Mouse (Mus musculus) heart, embryonic 12.5 days (tissue): Measurements from ENCODE around the gene Thsd4. TPM values are rescaled to one million over a fixed set of nuclear protein-coding genes. Genes with fewer than 3 reads are reported as not detected.

Source experiments
- ATAC-seq: fragments of 200-750 bp; cut with Nextera tagmentation; 2 replicates; pipeline ENCODE4 v1.8.0; 2017; ENCODE audit warnings: moderate TSS enrichment, moderate library complexity; ENCODE audit not compliant: insufficient number of reproducible peaks, low FRiP score
- H3K27ac ChIP-seq: fragments of 300-500 bp; sonication (generic); 2 replicates; pipeline ENCODE4 v1.5.1; 2016; ENCODE audit warnings: mild to moderate bottlenecking, moderate library complexity; ENCODE audit not compliant: poor library complexity, severe bottlenecking
- H3K27me3 ChIP-seq: fragments of 300-500 bp; sonication (generic); replicated peaks from 2 replicates; pipeline ENCODE4 v1.6.1; 2016; ENCODE audit warnings: mild to moderate bottlenecking, moderate library complexity
- H3K36me3 ChIP-seq: fragments of 300-500 bp; sonication (generic); 2 replicates; pipeline ENCODE4 v1.6.1; 2016; ENCODE audit warnings: mild to moderate bottlenecking, moderate library complexity
- H3K4me1 ChIP-seq: fragments of 300-500 bp; sonication (generic); replicated peaks from 2 replicates; pipeline ENCODE4 v1.6.1; 2016; ENCODE audit warnings: mild to moderate bottlenecking
- H3K4me2 ChIP-seq: fragments of 300-500 bp; sonication (generic); 2 replicates; pipeline ENCODE4 v1.6.1; 2016; ENCODE audit warnings: mild to moderate bottlenecking, moderate library complexity
- H3K4me3 ChIP-seq: fragments of 300-500 bp; sonication (generic); 2 replicates; pipeline ENCODE4 v1.5.1; 2016; ENCODE audit warnings: mild to moderate bottlenecking
- H3K9ac ChIP-seq: fragments of 300-500 bp; sonication (generic); 2 replicates; pipeline ENCODE4 v1.6.1; 2016; ENCODE audit warnings: mild to moderate bottlenecking, moderate library complexity
- H3K9me3 ChIP-seq: fragments of 300-500 bp; sonication (generic); replicated peaks from 2 replicates; pipeline ENCODE4 v1.6.1; 2016; ENCODE audit warnings: mild to moderate bottlenecking, moderate library complexity
- WGBS: fragments of 180-500 bp; shearing (Covaris S2); methylation state at CpG from one replicate; pipeline ENCODE4 v1.1.7; 2016; 5-methylcytosine and 5-hydroxymethylcytosine counted together
- polyA plus RNA-seq: library from polyadenylated mRNA; unstranded; fragments of >200 nt; fragmentation: Nextera tagmentation; extraction: Ambion mirVana; gene quantifications from 2 replicates; pipeline ENCODE4 v1.2.1, GENCODE M21; 2016

Thsd4 gene
- polyA plus RNA-seq, 1 experiment from 2014 or later, result 12.4 TPM

GRCm38 (mm10) chr9:60140411-60140810, 381.4 kb downstream of the Thsd4 start:
- no peak overlapping the region for H3K4me2 ChIP-seq
- 48% methylated on average over 6 of the region's 6 CpGs for whole genome bisulfite sequencing
- H3K27ac ChIP-seq, result no peak overlapping the region
- H3K27me3 ChIP-seq, result no peaks in the 10 kb centered on the region
- no peaks in the 10 kb centered on the region for H3K36me3 ChIP-seq
- ATAC-seq, result no peak
- H3K9me3 ChIP-seq, result no peaks in the 10 kb centered on the region
- H3K4me3 ChIP-seq, result no peak overlapping the region
- H3K4me1 ChIP-seq, result peaks cover 20% of the 10 kb centered on the region
- no peak overlapping the region for H3K9ac ChIP-seq

GRCm38 (mm10) chr9:60139446-60139845, 382.4 kb downstream of the Thsd4 start:
- H3K9me3 ChIP-seq, result no peaks in the 10 kb centered on the region
- H3K27me3 ChIP-seq, result no peaks in the 10 kb centered on the region
- no peak overlapping the region for H3K9ac ChIP-seq
- H3K4me1 ChIP-seq, result peaks cover 20% of the 10 kb centered on the region
- H3K27ac ChIP-seq, result no peak overlapping the region
- H3K4me2 ChIP-seq, result no peak overlapping the region
- H3K4me3 ChIP-seq, result no peak overlapping the region
- H3K36me3 ChIP-seq, result no peaks in the 10 kb centered on the region
- 68% methylated on average over 10 of the region's 10 CpGs for WGBS
- no peak for ATAC-seq

GRCm38 (mm10) chr9:60129235-60129991, 392.4 kb downstream of the Thsd4 start:
- ATAC-seq, result no peak
- H3K4me3 ChIP-seq, result no peak overlapping the region
- peaks cover under 1% of the 10 kb centered on the region for H3K4me1 ChIP-seq
- 77% methylated on average over 6 of the region's 6 CpGs for WGBS
- no peak overlapping the region for H3K4me2 ChIP-seq
- H3K36me3 ChIP-seq, result no peaks in the 10 kb centered on the region
- no peak overlapping the region for H3K9ac ChIP-seq
- H3K9me3 ChIP-seq, result no peaks in the 10 kb centered on the region
- H3K27me3 ChIP-seq, result no peaks in the 10 kb centered on the region
- no peak overlapping the region for H3K27ac ChIP-seq

DNA sequence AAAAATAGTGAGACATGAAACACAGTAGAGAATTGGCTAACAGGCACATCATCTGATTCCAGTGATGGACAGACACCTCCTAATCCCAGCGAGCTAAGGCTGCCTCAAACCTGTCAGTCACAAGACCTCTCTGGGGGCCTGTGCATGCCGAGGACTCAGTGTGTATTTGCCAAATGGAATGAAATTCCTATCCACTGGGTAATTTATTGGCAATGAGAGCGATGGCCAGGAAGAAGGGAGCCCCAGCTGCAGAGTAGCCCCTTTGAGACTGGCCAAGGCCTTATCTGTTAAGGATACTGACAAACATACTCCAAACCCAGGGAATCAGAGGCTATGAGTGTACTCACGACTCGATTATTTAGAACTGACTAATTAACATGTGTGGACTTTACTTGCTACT, 394.9 kb downstream of the Thsd4 start:
- WGBS, result 55% methylated on average over 5 of the region's 5 CpGs
- Histone ChIP-seq H3K9me3 (no peaks in the 10 kb centered on the region), H3K4me2 (no peak overlapping the region), H3K27me3 (no peaks in the 10 kb centered on the region), H3K4me1 (peaks cover 8% of the 10 kb centered on the region), H3K27ac (no peak overlapping the region), H3K36me3 (no peaks in the 10 kb centered on the region), H3K4me3 (no peak overlapping the region), H3K9ac (no peak overlapping the region)
- ATAC-seq, result no peak

DNA sequence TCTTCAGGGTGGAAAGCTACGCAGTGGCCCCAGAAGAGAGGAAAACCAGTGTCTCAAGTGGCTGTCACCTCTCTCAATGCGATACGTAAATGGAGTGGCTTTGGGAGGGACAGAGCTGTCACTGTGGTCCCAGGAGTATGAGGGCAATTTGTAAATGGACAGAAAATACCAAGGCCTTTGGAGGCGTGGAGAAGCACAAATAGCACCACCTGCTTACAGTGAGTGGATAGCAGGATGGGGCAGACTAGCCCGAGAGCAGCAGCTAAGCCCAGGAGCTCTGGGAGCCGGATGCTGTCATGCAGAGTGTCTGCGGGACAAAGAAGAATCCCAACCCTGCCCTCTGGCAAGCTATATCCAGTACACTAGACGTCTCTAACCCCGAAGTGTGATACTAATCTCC, 397.7 kb downstream of the Thsd4 start:
- no peak overlapping the region for H3K4me2 ChIP-seq
- H3K4me1 ChIP-seq, result peaks cover 8% of the 10 kb centered on the region
- no peaks in the 10 kb centered on the region for H3K9me3 ChIP-seq
- 50% methylated on average over 9 of the region's 9 CpGs for WGBS
- no peaks in the 10 kb centered on the region for H3K27me3 ChIP-seq
- no peak overlapping the region for H3K27ac ChIP-seq
- no peaks in the 10 kb centered on the region for H3K36me3 ChIP-seq
- ATAC-seq, result no peak
- H3K4me3 ChIP-seq, result no peak overlapping the region
- no peak overlapping the region for H3K9ac ChIP-seq

- Histone ChIP-seq H3K36me3 (no peaks in the 10 kb centered on the region), H3K4me2 (no peak overlapping the region), H3K4me1 (peaks cover 8% of the 10 kb centered on the region), H3K4me3 (no peak overlapping the region), H3K9ac (no peak overlapping the region), H3K27ac (no peak overlapping the region), H3K9me3 (no peaks in the 10 kb centered on the region), H3K27me3 (no peaks in the 10 kb centered on the region)
- WGBS, result 65% methylated on average over 1 of the region's 1 CpGs
- ATAC-seq, result no peak
Measured at GRCm38 (mm10) chr9:60123066-60123465, 398.8 kb downstream of the Thsd4 start.

GRCm38 (mm10) chr9:60119846-60120245, 402.0 kb downstream of the Thsd4 start:
- Histone ChIP-seq H3K4me1 (peaks cover 8% of the 10 kb centered on the region), H3K27ac (no peak overlapping the region), H3K9ac (no peak overlapping the region), H3K9me3 (no peaks in the 10 kb centered on the region), H3K36me3 (no peaks in the 10 kb centered on the region), H3K27me3 (no peaks in the 10 kb centered on the region), H3K4me3 (no peak overlapping the region), H3K4me2 (no peak overlapping the region)
- 40% methylated on average over 7 of the region's 7 CpGs for WGBS
- ATAC-seq, result no peak

DNA sequence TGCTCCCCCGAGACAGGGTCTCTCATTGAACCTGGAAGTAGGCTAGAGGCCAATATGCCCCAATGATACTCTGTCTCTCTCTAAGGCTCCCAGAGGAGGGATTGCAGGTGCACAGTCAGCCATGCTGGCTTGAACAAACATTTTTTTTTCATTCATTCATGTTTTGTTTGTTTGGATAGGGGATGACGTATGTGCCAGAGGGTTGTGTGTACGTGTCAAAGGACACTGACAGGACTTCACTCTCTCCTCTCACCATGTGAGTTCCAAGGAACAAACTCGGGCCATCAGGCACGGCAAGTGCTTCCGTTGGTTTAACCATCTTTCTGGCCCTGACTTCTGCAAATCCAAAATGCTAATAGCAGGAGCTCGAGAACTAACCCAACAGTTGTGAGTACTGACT, 404.0 kb downstream of the Thsd4 start:
- Histone ChIP-seq H3K4me2 (no peak overlapping the region), H3K36me3 (no peaks in the 10 kb centered on the region), H3K4me1 (no peaks in the 10 kb centered on the region; the same call in 1 of the 2 replicates), H3K9me3 (no peaks in the 10 kb centered on the region), H3K27ac (no peak overlapping the region), H3K9ac (no peak overlapping the region), H3K27me3 (no peaks in the 10 kb centered on the region), H3K4me3 (no peak overlapping the region)
- WGBS, result 77% methylated on average over 7 of the region's 7 CpGs
- ATAC-seq, result no peak

GRCm38 (mm10) chr9:60115711-60116247, 406.1 kb downstream of the Thsd4 start:
- no peak overlapping the region for H3K4me3 ChIP-seq
- H3K4me2 ChIP-seq, result no peak overlapping the region
- H3K27me3 ChIP-seq, result no peaks in the 10 kb centered on the region
- H3K9ac ChIP-seq, result no peak overlapping the region
- no peak overlapping the region for H3K27ac ChIP-seq
- no peaks in the 10 kb centered on the region for H3K9me3 ChIP-seq
- no peaks in the 10 kb centered on the region for H3K36me3 ChIP-seq
- 80% methylated on average over 6 of the region's 6 CpGs for WGBS
- no peak for ATAC-seq
- H3K4me1 ChIP-seq, result no peaks in the 10 kb centered on the region

DNA sequence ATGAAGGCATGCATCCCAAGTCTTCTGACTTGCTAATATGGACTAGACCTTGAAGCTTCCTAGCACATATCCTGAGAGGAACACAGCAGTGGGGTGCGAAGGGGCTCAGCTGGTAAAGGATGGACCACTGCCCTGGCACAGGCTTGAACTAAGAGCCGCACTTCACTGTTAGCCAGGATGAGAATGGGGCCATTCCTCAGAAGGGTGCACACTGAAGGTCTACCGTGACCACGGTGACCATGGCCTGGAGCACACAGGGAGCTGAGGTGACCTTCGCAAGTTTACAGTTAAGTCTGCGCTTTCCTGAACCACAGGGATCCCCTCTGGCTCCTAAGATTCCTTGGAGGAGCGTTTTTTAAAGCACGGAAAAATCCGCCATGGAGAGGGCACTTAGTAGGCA, 406.5 kb downstream of the Thsd4 start:
- H3K4me1 ChIP-seq, result no peaks in the 10 kb centered on the region
- H3K9ac ChIP-seq, result no peak overlapping the region
- no peaks in the 10 kb centered on the region for H3K36me3 ChIP-seq
- H3K9me3 ChIP-seq, result no peaks in the 10 kb centered on the region
- 87% methylated on average over 9 of the region's 9 CpGs for WGBS
- H3K4me2 ChIP-seq, result no peak overlapping the region
- no peaks in the 10 kb centered on the region for H3K27me3 ChIP-seq
- no peak for ATAC-seq
- no peak overlapping the region for H3K27ac ChIP-seq
- H3K4me3 ChIP-seq, result no peak overlapping the region

DNA sequence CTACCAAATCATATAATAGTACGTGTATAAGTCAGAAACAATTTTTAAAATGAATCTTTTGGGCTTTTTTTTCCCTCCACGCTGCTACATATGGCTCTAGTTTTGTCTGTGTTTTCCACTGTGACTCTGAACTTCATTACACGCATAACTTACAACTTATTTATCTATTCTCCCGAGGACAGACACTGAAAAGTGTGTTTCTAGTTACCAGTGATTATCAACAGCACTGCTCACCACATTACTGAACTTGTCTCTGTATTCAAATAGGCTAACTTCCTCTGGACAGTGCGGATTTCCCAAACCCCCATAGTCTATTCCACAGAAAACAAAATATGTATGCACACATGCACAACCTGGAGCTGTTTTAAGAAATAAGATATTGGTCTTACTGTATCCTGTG, 411.6 kb downstream of the Thsd4 start:
- 75% methylated on average over 5 of the region's 5 CpGs for WGBS
- Histone ChIP-seq H3K27me3 (no peaks in the 10 kb centered on the region), H3K9me3 (0 out of 2 replicates have a peak, but pooled peaks cover 4% of the 10 kb centered on the region), H3K4me3 (no peak overlapping the region), H3K36me3 (no peaks in the 10 kb centered on the region), H3K4me2 (no peak overlapping the region), H3K9ac (no peak overlapping the region), H3K27ac (no peak overlapping the region), H3K4me1 (no peaks in the 10 kb centered on the region)
- no peak for ATAC-seq

DNA sequence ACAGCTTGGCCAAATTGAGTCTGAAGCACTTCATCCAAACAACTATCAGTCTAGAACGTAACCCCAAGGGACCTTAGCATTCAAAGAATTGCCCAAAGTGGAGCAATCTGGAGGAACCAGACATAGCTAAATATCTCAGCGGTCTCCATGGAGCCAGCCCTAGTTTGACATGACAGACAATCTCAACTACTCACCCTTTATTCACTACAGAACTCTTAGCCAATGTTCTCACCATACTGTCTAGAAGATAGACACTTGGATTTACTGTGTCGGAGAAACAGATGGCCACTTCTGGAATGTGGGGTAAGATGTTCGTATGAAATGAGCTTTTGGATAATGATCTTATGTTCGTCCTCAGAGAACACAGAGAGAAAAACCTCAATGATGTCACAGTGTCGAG, 415.2 kb downstream of the Thsd4 start:
- WGBS, result 79% methylated on average over 6 of the region's 6 CpGs
- no peak overlapping the region for H3K4me3 ChIP-seq
- H3K36me3 ChIP-seq, result no peaks in the 10 kb centered on the region
- H3K4me1 ChIP-seq, result no peaks in the 10 kb centered on the region
- H3K9ac ChIP-seq, result no peak overlapping the region
- H3K4me2 ChIP-seq, result no peak overlapping the region
- 0 out of 2 replicates have a peak, but pooled peaks cover 4% of the 10 kb centered on the region for H3K9me3 ChIP-seq
- no peak for ATAC-seq
- H3K27me3 ChIP-seq, result no peaks in the 10 kb centered on the region
- H3K27ac ChIP-seq, result no peak overlapping the region
